Mouse (Mus musculus): ENCODE results near the gene Rpa2. TPM values are rescaled to one million over a fixed set of nuclear protein-coding genes. Genes with fewer than 3 reads are reported as not detected.
"Not testable (repeated sequence)": the region's sequence is repeated elsewhere in the genome, so short reads cannot be mapped to it uniquely, and the experiment has no call there.

Rpa2 gene
- polyA plus RNA-seq, 1 experiment, result 16.6 TPM

GRCm38 (mm10) chr4:132760296-132760695 lies 7.8 kb upstream of the Rpa2 start:
- DNase-seq (ENCODE audit: extremely low spot score in 1 of 2, low spot score in 1 of 2), result no peak

DNA sequence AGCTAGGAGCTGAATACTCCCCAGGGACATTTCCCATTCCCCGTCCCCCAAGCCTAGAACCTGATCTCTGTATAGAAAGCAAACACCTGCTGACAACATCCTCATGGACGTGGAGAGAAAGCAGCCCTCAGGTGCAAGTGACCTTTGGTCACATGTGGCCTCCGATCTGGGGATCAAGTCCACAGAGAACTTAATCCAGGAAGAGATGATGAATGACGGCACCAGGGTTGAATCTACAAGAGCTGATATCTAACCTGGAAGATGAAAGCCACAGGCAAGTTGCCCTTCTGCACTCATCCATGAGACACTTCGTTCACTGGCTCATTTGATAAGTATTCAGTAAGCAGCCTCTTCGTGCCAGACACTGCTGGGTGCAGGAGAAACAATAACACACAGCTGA lies 5.5 kb upstream of the Rpa2 start:
- DNase-seq (ENCODE audit: extremely low spot score in 1 of 2, low spot score in 1 of 2), result no peak

DNA sequence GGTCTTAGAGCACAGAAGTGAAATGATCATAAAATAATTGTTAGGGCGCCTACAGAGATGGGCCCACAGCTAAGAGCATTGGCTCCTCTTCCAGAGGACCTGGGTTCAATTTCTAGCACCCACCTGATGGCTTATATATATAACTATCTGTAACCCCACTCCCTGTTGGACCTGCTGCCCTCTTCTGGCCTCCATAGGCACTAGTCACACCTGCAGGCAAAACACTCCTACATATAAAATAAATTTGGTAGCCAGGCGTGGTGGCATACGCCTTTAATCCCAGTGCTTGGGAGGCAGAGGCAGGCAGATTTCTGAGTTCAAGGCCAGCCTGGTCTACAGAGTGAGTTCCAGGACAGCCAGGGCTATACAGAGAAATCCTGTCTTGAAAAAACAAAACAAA lies 5.0 kb upstream of the Rpa2 start:
- DNase-seq (ENCODE audit: extremely low spot score in 1 of 2, low spot score in 1 of 2), result not testable (repeated sequence)

GRCm38 (mm10) chr4:132771776-132772175 lies 3.6 kb downstream of the Rpa2 start:
- DNase-seq (ENCODE audit: extremely low spot score in 1 of 2, low spot score in 1 of 2), result no peak

- no peak for DNase-seq (ENCODE audit: extremely low spot score in 1 of 2, low spot score in 1 of 2)
Observed at GRCm38 (mm10) chr4:132774905-132775304, 6.8 kb downstream of the Rpa2 start.

GRCm38 (mm10) chr4:132776764-132777163 lies 8.6 kb downstream of the Rpa2 start:
- peak; percentile 59 to 93 for DNase-seq (ENCODE audit: extremely low spot score in 1 of 2, low spot score in 1 of 2)

- DNase-seq (ENCODE audit: extremely low spot score in 1 of 2, low spot score in 1 of 2), result no peak
Observed at GRCm38 (mm10) chr4:132778562-132779201, 10.6 kb downstream of the Rpa2 start.

DNA sequence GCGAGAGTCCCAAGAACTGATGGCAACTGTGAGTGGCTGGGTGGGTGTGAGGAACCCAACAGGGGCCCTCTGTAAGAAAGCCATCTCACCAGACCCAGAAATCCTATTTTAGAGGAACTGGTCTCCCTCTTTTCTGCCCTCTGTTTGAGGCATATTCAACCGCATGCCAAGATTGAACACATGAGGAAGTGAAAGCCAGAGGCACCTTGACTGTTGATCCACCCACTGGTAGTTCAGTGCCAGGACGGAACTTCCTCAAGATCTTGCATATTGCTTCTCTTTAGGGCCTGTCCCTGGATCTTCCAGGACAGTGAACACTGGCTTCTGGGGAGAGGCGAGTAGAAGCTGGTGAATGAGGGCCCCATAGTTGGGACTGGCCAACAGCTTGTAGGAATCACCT lies 12.2 kb downstream of the Rpa2 start:
- no peak for DNase-seq (ENCODE audit: extremely low spot score in 1 of 2, low spot score in 1 of 2)

DNA sequence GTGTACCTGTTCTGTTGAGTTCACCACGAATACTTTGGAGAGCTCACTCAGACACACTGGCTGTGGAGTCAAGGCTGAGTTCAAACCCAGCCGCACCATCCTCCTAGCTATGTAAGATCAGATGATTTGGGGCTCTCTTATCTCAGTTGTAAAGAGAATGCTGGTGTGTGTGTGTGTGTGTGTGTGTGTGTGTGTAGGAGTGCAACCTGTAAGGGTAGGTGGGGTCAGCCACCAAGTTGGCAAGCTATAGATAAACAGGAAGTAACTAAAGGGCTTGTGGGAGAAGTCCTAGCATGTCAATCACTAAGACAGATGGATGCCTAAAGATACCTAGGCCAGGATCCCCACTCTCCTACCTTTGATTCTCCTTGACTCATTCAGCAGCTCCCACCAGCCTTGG lies 15.6 kb downstream of the Rpa2 start:
- DNase-seq (ENCODE audit: extremely low spot score in 1 of 2, low spot score in 1 of 2), result no peak

DNA sequence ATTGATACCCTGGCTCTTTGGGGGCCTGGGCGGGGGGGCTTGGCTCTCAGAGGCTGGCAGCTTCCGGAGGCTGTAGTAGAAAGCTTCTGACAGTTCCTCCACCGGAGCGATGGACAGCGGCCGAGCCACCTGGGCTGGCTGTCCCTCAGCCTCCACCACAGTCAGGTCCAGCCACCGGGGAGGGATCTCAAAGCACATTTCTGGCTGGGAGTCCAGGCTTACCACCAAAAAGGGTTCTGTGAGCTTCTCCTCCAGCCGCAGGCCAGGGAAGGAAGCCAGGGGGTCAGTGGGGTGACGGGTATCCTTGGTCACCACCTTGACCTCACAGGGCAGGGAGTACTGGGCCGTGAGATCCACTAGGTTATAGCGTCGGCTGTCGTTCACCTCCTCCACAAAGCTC lies 17.1 kb downstream of the Rpa2 start:
- no peak for DNase-seq (ENCODE audit: extremely low spot score in 1 of 2, low spot score in 1 of 2)

- DNase-seq (ENCODE audit: extremely low spot score in 1 of 2, low spot score in 1 of 2), result no peak
Observed at GRCm38 (mm10) chr4:132789731-132790130, 21.6 kb downstream of the Rpa2 start.

DNA sequence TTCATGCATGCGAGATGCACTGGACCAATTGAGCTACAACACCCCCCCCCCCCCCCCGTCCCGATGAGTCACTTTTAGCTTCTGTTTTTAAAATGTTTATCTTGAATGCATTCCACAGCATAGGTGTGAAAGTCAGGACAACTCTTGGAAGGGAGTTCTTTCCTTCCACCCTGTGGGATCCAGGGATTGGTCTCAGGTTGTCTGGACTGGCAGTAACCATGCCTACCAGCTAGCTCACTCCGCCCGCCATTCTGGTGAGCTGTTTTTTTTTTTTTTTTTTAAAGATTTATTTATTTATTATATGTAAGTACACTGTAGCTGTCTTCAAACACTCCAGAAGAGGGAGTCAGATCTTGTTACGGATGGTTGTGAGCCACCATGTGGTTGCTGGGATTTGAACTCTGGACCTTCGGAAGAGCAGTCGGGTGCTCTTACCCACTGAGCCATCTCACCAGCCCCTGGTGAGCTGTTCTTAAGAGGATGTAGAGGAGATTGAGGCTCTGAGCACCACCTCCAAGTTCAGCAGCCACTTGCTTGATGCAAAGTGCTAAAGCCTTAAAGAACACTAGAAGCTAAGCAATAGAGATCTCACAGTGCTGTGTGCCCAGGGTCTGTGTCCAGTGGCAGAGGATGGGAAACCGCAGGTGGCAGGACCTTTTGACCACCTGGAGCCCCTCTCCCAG lies 25.3 kb downstream of the Rpa2 start:
- not testable (repeated sequence) for DNase-seq (ENCODE audit: extremely low spot score in 1 of 2, low spot score in 1 of 2)

- DNase-seq (ENCODE audit: extremely low spot score in 1 of 2, low spot score in 1 of 2), result no peak
Observed at GRCm38 (mm10) chr4:132794028-132794427, 25.9 kb downstream of the Rpa2 start.

DNA sequence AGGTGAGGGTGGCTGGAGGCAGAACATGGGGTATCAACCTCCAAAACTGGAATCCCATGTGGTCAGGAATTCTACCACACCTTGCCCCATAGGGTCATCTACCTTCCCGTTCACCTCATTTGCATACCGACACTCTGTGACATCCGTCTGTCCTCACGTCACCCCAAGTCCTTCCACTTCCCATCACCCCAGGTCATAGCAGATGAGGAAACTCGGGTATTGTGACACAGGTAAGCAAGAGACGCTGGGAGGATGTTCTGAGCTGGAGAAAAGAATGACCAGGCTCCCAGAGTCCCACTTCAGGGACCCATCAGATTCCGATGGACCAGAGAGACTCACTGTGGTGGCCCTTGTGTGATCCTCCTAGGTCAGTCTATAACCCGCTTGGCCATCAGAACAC lies 26.6 kb downstream of the Rpa2 start:
- DNase-seq (ENCODE audit: extremely low spot score in 1 of 2, low spot score in 1 of 2), result no peak

DNA sequence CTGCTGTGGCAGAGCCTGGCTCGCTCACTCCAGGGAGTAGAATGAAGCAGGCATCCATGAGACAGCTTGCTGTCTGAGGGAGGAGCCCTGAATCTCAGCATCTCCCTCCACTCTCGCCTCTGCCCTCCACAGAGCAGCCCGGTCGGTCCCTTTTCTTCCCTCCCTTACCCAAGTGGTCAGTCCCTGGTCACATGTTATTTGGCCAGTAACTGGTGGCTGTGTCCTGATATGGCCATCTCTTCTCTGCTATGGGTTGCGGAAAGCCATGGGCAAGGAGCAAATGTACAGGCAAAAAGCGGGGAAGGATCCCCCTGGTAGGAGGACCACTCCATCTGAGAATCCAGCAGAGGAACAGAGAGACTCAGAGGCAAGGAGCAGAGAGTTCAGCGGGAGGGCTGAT lies 27.0 kb downstream of the Rpa2 start:
- DNase-seq (ENCODE audit: extremely low spot score in 1 of 2, low spot score in 1 of 2), result no peak

DNA sequence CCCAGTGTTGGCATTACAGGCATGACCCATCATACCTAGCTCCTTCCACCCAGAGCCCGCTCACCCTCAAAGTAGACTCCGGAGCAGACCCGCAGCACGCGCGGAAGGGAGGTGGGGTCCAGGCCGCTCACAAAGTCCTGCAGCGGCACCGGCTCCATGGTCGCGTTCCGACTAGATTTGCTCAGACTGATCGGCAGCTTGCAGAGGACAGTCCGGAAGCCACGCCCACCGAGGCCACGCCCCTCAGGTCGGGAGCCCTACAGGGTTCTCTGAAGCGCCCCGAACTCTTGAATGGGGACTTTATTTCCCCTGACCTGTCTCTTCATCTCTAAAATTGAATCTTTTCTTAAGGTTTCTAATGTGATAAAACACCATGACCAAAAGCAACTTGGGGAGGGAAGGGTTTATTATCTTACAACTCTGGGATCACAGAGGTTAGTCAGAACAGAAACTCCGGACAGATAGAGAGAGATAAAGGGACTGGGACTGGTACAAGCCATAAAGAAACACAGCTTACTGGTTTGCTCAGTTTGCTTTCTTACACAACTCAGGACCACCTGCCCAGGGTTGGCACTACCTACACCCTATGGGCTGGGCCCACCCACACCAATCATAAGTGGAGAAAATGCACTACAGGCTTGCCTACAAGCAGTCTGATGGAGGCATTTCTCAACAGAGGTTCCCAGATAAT lies 28.2 kb downstream of the Rpa2 start, which contains the start of gene Themis2:
Gene Themis2 (minus strand): TSS at position 192 of the 691 bp plus-strand sequence.
- no peak for DNase-seq (ENCODE audit: extremely low spot score in 1 of 2, low spot score in 1 of 2)

DNA sequence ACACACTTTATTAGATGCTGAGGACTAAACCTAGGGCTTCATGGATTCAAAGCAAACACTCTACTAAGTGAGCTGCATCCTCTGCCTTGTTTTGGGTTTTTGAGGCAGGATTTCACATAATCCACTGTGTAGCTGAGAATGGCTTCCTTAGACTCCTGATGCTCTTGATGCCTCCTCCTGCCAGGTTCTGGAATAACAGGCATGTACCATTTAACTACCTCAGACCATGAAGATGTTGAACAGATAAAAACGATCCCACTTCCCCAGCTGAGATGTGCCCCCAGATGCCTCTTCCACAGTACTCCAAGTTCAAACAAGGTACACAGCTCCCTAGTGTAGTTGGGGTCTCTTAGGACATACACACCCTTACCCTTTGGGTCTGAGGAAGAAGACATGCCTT lies 29.3 kb downstream of the Rpa2 start:
- DNase-seq (ENCODE audit: extremely low spot score in 1 of 2, low spot score in 1 of 2), result no peak

DNA sequence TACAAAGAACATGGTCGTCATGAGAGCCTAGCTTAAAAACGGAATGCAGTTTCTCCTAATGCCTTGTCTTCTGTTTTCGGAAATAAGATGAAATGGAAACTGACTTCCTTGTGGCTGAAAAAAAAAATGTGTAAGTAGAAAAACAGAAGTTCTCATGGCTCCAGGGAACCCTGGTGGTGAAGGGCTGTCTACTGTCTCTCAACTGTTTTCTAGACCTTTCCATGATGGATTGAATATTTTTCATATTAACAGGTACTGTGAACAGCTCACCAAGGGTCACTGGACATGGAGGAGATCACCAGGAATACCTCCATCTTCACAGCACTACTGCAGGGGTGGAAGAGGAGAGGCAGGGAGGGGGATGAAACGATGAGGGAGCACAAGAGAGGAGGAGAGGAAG lies 29.9 kb downstream of the Rpa2 start:
- no peak for DNase-seq (ENCODE audit: extremely low spot score in 1 of 2, low spot score in 1 of 2)

DNA sequence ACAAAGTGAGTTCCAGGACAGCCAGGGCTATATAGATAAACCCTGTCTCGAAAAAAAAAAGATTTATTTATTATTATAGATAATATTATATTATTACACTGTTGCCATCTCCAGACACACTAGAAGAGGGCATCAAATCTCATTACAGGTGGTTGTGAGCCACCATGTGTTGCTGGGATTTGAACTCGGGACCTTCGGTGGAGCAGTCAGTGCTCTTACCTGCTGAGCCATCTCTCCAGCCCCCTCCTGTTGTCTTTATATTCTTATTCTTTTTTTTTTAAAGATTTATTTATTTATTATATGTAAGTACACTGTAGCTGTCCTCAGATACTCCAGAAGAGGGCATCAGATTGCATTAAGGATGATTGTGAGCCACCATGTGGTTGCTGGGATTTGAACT lies 30.5 kb downstream of the Rpa2 start:
- not testable (repeated sequence) for DNase-seq (ENCODE audit: extremely low spot score in 1 of 2, low spot score in 1 of 2)

DNA sequence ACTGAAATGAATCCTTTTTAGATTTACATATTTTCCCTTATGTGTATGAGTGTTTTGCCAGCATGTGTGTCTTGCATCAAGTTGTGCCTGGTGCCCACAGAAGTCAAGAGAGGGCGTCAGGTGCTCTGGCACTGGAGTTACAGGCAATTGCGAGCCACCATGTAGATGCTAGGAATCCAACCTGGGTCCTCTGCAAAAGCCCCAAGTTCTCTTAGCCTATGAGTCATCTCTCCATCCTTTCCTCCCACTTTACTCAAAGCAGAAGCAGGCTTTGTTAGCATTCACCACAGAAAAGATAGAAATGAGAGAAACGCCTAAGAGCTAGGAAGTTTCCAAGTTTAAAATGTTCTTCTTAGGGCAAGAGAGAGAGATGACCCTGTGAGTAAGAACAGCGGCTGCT lies 31.7 kb downstream of the Rpa2 start:
- peak in 1 of 2 experiments; percentile 28 for DNase-seq (ENCODE audit: extremely low spot score in 1 of 2, low spot score in 1 of 2)

DNA sequence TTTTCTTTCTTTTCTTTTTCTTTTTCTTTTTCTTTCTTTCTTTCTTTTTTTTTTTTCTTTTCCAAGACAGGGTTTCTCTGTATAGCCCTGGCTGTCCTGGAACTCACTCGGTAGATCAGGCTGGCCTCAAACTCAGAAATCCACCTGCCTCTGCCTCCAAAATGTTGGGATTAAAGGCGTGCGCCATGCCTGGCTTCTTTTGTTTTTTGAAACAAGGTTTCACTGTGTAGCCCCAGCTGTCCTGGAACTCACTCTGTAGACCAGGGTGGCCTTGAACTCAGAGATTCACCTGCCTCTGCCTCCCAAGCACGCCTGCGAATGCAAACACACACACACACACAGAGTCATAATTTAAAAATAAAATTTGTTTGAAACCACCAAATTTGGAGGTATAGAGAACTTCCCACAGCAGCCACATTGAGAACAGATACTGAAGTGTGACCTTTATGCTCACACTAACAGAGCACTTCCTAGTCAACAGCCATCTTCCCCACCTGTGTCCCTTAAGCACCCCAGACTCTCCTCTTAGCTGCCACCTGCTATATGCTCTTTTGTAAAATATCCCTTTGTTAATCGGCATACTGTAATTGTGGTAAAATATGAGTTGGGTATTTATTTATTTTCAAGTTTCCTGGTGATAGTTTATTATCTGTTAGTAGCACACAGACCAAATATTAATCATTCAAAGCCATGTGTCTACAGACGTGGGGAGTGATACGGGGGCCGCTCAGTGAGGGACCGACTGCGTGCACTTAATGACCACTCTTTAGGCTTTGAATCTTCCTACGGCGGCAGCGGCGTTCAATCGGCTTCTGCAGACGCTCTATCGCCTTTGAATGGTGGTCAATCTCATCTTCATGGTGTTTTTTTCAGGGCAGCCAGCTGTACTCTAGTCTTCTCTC lies 33.3 kb downstream of the Rpa2 start:
- DNase-seq (ENCODE audit: extremely low spot score in 1 of 2, low spot score in 1 of 2), result no peak
